Mouse (Mus musculus) lung, postnatal 25 days (tissue): ENCODE data around the gene Mospd1.

Experiments
- DNase-seq: peaks from one replicate; pipeline ENCODE4 v3.0.0; 2022; ENCODE audit warnings: low spot score

Gene Mospd1

GRCm38 (mm10) chrX:53370366-53370740, at the start of gene Mospd1:
Mospd1 (minus strand) TSS chrX:53370502.
- DNase-seq: peak; percentile 92

- DNase-seq: no peak
Observed at GRCm38 (mm10) chrX:53386362-53386761, 16.1 kb upstream of the Mospd1 start.

- no peak for DNase-seq
Observed at GRCm38 (mm10) chrX:53383122-53383521, 12.8 kb upstream of the Mospd1 start.

- DNase-seq: peak; percentile 12
Observed at GRCm38 (mm10) chrX:53369534-53370365, 552 bp downstream of the Mospd1 start.

- no peak for DNase-seq
Observed at GRCm38 (mm10) chrX:53364668-53365383, 5.5 kb downstream of the Mospd1 start.

GRCm38 (mm10) chrX:53348374-53348773, 21.9 kb downstream of the Mospd1 start:
- DNase-seq: no peak

- DNase-seq: peak; percentile 45
Observed at GRCm38 (mm10) chrX:53341531-53341930, 28.8 kb downstream of the Mospd1 start.

GRCm38 (mm10) chrX:53337355-53337754, 32.9 kb downstream of the Mospd1 start:
- DNase-seq: no peak

GRCm38 (mm10) chrX:53330396-53330795, 39.9 kb downstream of the Mospd1 start:
- DNase-seq: no peak

GRCm38 (mm10) chrX:53321111-53321510, 49.2 kb downstream of the Mospd1 start:
- no peak for DNase-seq

GRCm38 (mm10) chrX:53320564-53320963, 49.7 kb downstream of the Mospd1 start:
- DNase-seq: no peak
